Mouse (Mus musculus) kidney, adult 18-20 months (tissue): ENCODE results near the gene Bcl2l10.

Experiments used
- DNase-seq: peaks from one replicate; pipeline ENCODE4 v3.0.0; 2021

Gene Bcl2l10

GRCm38 (mm10) chr9:75347458-75347857, at the start of gene Bcl2l10:
Bcl2l10 (plus strand) TSS chr9:75347758.
- no peak for DNase-seq

- no peak for DNase-seq
Measured at GRCm38 (mm10) chr9:75299342-75299741, 48.2 kb upstream of the Bcl2l10 start.

- no peak for DNase-seq
Measured at GRCm38 (mm10) chr9:75303033-75303432, 44.5 kb upstream of the Bcl2l10 start.

- DNase-seq, result no peak
Measured at GRCm38 (mm10) chr9:75303701-75304261, 43.8 kb upstream of the Bcl2l10 start.

GRCm38 (mm10) chr9:75304286-75304685, 43.3 kb upstream of the Bcl2l10 start:
- no peak for DNase-seq

- DNase-seq, result no peak
Measured at GRCm38 (mm10) chr9:75306126-75306898, 41.2 kb upstream of the Bcl2l10 start, which contains the start of gene Gnb5. Gnb5 (plus strand) TSS chr9:75306288.

GRCm38 (mm10) chr9:75307015-75307414, 40.5 kb upstream of the Bcl2l10 start:
- DNase-seq, result no peak

GRCm38 (mm10) chr9:75308621-75309020, 38.9 kb upstream of the Bcl2l10 start:
- no peak for DNase-seq

- peak; percentile 81 for DNase-seq
Measured at GRCm38 (mm10) chr9:75312008-75312407, 35.5 kb upstream of the Bcl2l10 start.

GRCm38 (mm10) chr9:75313138-75313831, 34.3 kb upstream of the Bcl2l10 start:
- DNase-seq, result peak; percentile 4

GRCm38 (mm10) chr9:75313832-75314516, 33.6 kb upstream of the Bcl2l10 start:
- DNase-seq, result peak; percentile 79

GRCm38 (mm10) chr9:75314517-75315105, 32.9 kb upstream of the Bcl2l10 start:
- DNase-seq, result no peak

- DNase-seq, result no peak
Measured at GRCm38 (mm10) chr9:75315238-75315637, 32.3 kb upstream of the Bcl2l10 start.

- DNase-seq, result no peak
Measured at GRCm38 (mm10) chr9:75316771-75317170, 30.8 kb upstream of the Bcl2l10 start.

- DNase-seq, result no peak
Measured at GRCm38 (mm10) chr9:75318196-75318595, 29.4 kb upstream of the Bcl2l10 start.

- DNase-seq, result no peak
Measured at GRCm38 (mm10) chr9:75319365-75319764, 28.2 kb upstream of the Bcl2l10 start.

GRCm38 (mm10) chr9:75322099-75322885, 25.3 kb upstream of the Bcl2l10 start:
- no peak for DNase-seq

- DNase-seq, result no peak
Measured at GRCm38 (mm10) chr9:75328047-75328446, 19.5 kb upstream of the Bcl2l10 start.

- DNase-seq, result no peak
Measured at GRCm38 (mm10) chr9:75330821-75331220, 16.7 kb upstream of the Bcl2l10 start.

- no peak for DNase-seq
Measured at GRCm38 (mm10) chr9:75334440-75334839, 13.1 kb upstream of the Bcl2l10 start.

GRCm38 (mm10) chr9:75338016-75338415, 9.5 kb upstream of the Bcl2l10 start:
- DNase-seq, result no peak

- DNase-seq, result no peak
Measured at GRCm38 (mm10) chr9:75342433-75342832, 5.1 kb upstream of the Bcl2l10 start.
